Mouse (Mus musculus) testis, adult 2 months (tissue): ENCODE results near the gene Dbr1.

Experiments
- CTCF ChIP-seq: fragments of 200-500 bp; IDR thresholded peaks from 2 replicates; pipeline ENCODE4 v1.5.1; 2012; ENCODE audit warnings: low read depth, mild to moderate bottlenecking, inconsistent platforms, low read length, moderate library complexity; ENCODE audit not compliant: control insufficient read depth, insufficient read depth, insufficient replicate concordance
- POLR2A ChIP-seq: fragments of 200-500 bp; IDR thresholded peaks from 2 replicates; pipeline ENCODE4 v1.6.1; 2012; ENCODE audit warnings: low read depth, mild to moderate bottlenecking, inconsistent platforms, low read length, moderate library complexity; ENCODE audit not compliant: control insufficient read depth

DNA sequence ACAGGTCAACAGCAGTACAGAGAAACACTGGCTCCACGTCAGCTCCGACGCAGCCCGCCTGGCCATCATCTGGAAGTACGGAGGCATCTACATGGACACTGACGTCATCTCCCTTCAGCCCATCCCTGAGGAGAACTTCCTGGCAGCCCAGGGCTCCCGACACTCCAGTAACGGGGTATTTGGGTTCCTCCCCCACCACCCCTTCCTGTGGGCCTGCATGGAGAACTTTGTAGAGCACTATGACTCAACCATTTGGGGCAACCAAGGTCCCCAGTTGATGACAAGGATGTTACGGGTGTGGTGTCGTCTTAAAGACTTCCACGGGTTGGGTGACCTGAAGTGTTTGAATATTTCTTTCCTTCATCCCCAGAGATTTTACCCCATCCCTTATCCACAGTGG, 44.6 kb downstream of the Dbr1 start:
- TF ChIP-seq CTCF (no peak), POLR2A (no peak)
